ENCODE assay signal across 11 mouse cellular contexts in the genomic region with DNA sequence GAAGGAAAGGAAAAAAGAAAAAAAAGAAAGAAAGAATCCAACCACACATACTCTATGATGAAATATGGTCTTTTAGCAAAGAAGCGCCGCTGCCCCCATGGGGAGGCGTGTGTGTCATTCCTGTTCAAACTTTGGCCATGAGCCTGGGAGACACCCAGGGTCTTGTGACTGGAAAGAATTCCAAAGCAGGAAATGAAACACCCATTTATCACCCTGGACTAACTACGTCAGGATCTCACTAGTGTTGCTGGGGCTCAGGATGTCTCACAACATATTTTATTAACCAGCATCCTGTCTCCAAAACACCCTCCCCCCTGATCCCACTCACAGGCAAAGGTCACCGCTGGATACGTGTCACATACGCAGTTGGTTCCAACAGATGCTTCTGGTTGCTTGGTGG. TPM values are rescaled to one million over a fixed set of nuclear protein-coding genes. Genes with fewer than 3 reads are reported as not detected.
DNase-seq lines count a peak whose midpoint lies in the region; ATAC-seq and TF ChIP-seq lines count a peak whose summit lies in the region.
"Had no signal": no experiment of that assay in that cellular context is flagged by ENCODE, and none has a peak within 500 bp of the region (broad histone marks: within the 10 kb centered on the region; RNA-seq: fewer than 3 reads in every experiment).

No protein-coding gene starts in this region.

- H3K9me3 ChIP-seq in heart, embryonic 10.5 days: no peaks in the 10 kb centered on the region

- ATAC-seq in inflammation-experienced regulatory T-cells, adult 6 months: no peak

- DNase-seq in gastrocnemius, postnatal 25 days: peak; percentile 40
- no peak for DNase-seq in gastrocnemius, postnatal 4 days (ENCODE audit: low spot score in 2 of 2)
- no peak for DNase-seq in heart, embryonic 10.5 days (ENCODE audit: low spot score)
- peak; percentile 88 for DNase-seq in kidney, postnatal 14 days
- DNase-seq in right cerebral cortex, postnatal 36 days (ENCODE audit: low spot score in 2 of 2): no peak
- DNase-seq in thymus, postnatal 10 days (ENCODE audit: low spot score in 2 of 2): no peak
- DNase-seq: layer of hippocampus, postnatal 36 days had no signal

- 0 out of 2 replicates have a peak overlapping the region, but pooled peaks have one; percentile 16 for H3K27ac ChIP-seq in heart, embryonic 10.5 days

- H3K36me3 ChIP-seq in heart, embryonic 10.5 days: no peaks in the 10 kb centered on the region
- H3K36me3 ChIP-seq in myocyte (ENCODE audit: control insufficient read depth, insufficient read depth): no peaks in the 10 kb centered on the region

- H3ac ChIP-seq in myocyte (ENCODE audit: control insufficient read depth, insufficient read length): no peak overlapping the region

- no peak overlapping the region for H3K4me3 ChIP-seq in heart, embryonic 10.5 days
- no peak overlapping the region for H3K4me3 ChIP-seq in myocyte

- no peaks in the 10 kb centered on the region for H3K79me2 ChIP-seq in myocyte (ENCODE audit: control insufficient read depth, insufficient read depth)

- 68% methylated on average over 7 of the region's 7 CpGs for WGBS in heart, embryonic 10.5 days

- H3K4me1 ChIP-seq in heart, embryonic 10.5 days: peaks cover 44% of the 10 kb centered on the region

- TF ChIP-seq POLR2A in myocyte (IDR thresholded peaks at IDR 0.05; ENCODE audit: insufficient read length, low read depth): no peak

- no peaks in the 10 kb centered on the region for H3K27me3 ChIP-seq in heart, embryonic 10.5 days (ENCODE audit: insufficient read depth, poor library complexity, severe bottlenecking)
- H3K27me3 ChIP-seq in myocyte (ENCODE audit: control insufficient read depth, insufficient read depth, insufficient read length): no peaks in the 10 kb centered on the region

- peak overlapping the region; percentile 80 for H3K4me2 ChIP-seq in myocyte (ENCODE audit: low read depth)

TF ChIP-seq in myocyte, 11 proteins besides CTCF, POLR2A, EP300 and RAD21:
- TF ChIP-seq CEBPB (IDR thresholded peaks at IDR 0.05; ENCODE audit: insufficient read depth, poor library complexity, severe bottlenecking) (peak; percentile 61; the same call in 1 of the 2 replicates), USF1 (IDR thresholded peaks at IDR 0.05; ENCODE audit: low read depth) (peak; percentile 61), MAX (IDR thresholded peaks at IDR 0.05; ENCODE audit: low read depth) (no peak), POLR2AphosphoS2 (IDR thresholded peaks at IDR 0.05; ENCODE audit: insufficient read length, low read depth) (peak; percentile 20)
TF ChIP-seq in myocyte: peak in this region for 3.

RNA-seq across cellular contexts. Expression of gene Gsto2, which starts 21.3 kb away (rescaled TPM):
- total RNA-seq in gastrocnemius, postnatal 25 days (2021): under 1 TPM; 0.23 to 0.38 TPM
- total RNA-seq in gastrocnemius, postnatal 4 days (2021): 1 to 10 TPM; 1.3 to 1.9 TPM
- polyA plus RNA-seq in heart, embryonic 10.5 days (2016; fragmentation: Nextera tagmentation; extraction: Ambion mirVana): 0.59 and 1.0 TPM in 2 replicates
- polyA plus RNA-seq in myocyte (2012; fragmentation: generic; extraction: Trizol): 5.7 TPM
- 1 to 10 TPM in 2 of 3 experiments, under 1 TPM in 1; 0.34 to 1.2 (median 1.1) TPM for polyA plus RNA-seq in inflammation-experienced regulatory T-cells, adult 6 months (2017; shearing (Covaris generic))

RNA-seq across cellular contexts. Expression of gene Gsto1, which starts 31.8 kb away (rescaled TPM):
- 10 to 100 TPM; 45.3 to 52.3 TPM for total RNA-seq in gastrocnemius, postnatal 25 days (2021)
- total RNA-seq in gastrocnemius, postnatal 4 days (2021): 10 to 100 TPM; 30.0 to 34.3 TPM
- polyA plus RNA-seq in heart, embryonic 10.5 days (2016; fragmentation: Nextera tagmentation; extraction: Ambion mirVana): 81.5 and 129 TPM in 2 replicates
- polyA plus RNA-seq in myocyte (2012; fragmentation: generic; extraction: Trizol): 232 TPM
- polyA plus RNA-seq in inflammation-experienced regulatory T-cells, adult 6 months (2017; shearing (Covaris generic)): 10 to 100 TPM; 17.8 to 26.4 (median 19.5) TPM

RNA-seq across cellular contexts. Expression of gene Cfap43, which starts 32.5 kb away (rescaled TPM):
- not detected for total RNA-seq in gastrocnemius, postnatal 25 days (2021)
- under 1 TPM in 1 of 2 experiments, not detected in 1; 0.32 TPM for total RNA-seq in gastrocnemius, postnatal 4 days (2021)
- 0.06 and 0.11 TPM in 2 replicates for polyA plus RNA-seq in heart, embryonic 10.5 days (2016; fragmentation: Nextera tagmentation; extraction: Ambion mirVana)
- polyA plus RNA-seq in myocyte (2012; fragmentation: generic; extraction: Trizol): 0.02 TPM
- under 1 TPM; 0.34 to 0.48 (median 0.38) TPM for polyA plus RNA-seq in inflammation-experienced regulatory T-cells, adult 6 months (2017; shearing (Covaris generic))

RNA-seq across cellular contexts. Expression of gene Itprip, which starts 32.5 kb away (rescaled TPM):
- total RNA-seq in gastrocnemius, postnatal 25 days (2021): under 1 TPM; 0.36 to 0.70 TPM
- 1 to 10 TPM; 2.9 to 4.3 TPM for total RNA-seq in gastrocnemius, postnatal 4 days (2021)
- polyA plus RNA-seq in heart, embryonic 10.5 days (2016; fragmentation: Nextera tagmentation; extraction: Ambion mirVana): 15.6 and 21.1 TPM in 2 replicates
- polyA plus RNA-seq in myocyte (2012; fragmentation: generic; extraction: Trizol): 54.1 TPM
- polyA plus RNA-seq in inflammation-experienced regulatory T-cells, adult 6 months (2017; shearing (Covaris generic)): 10 to 100 TPM in 1 of 3 experiments, 1 to 10 TPM in 2; 7.8 to 10.4 (median 8.0) TPM

RNA-seq across cellular contexts. Expression of gene Cfap58, which starts 50.9 kb away (rescaled TPM):
- not detected for total RNA-seq in gastrocnemius, postnatal 25 days (2021)
- total RNA-seq in gastrocnemius, postnatal 4 days (2021): not detected
- 0.10 and 0.23 TPM in 2 replicates for polyA plus RNA-seq in heart, embryonic 10.5 days (2016; fragmentation: Nextera tagmentation; extraction: Ambion mirVana)
- polyA plus RNA-seq in myocyte (2012; fragmentation: generic; extraction: Trizol): not detected
- not detected for polyA plus RNA-seq in inflammation-experienced regulatory T-cells, adult 6 months (2017; shearing (Covaris generic))
- polyA plus RNA-seq: forebrain, embryonic 11.5 days; stomach, embryonic 14.5 days had no signal

Comparison
In these comparisons a context has a peak if more than half of its experiments do, and no peak if none do; other contexts are left out.
1. DNase-seq: peak in gastrocnemius, postnatal 25 days (single experiment) and kidney, postnatal 14 days (single experiment); none in gastrocnemius, postnatal 4 days (0 of 2), heart, embryonic 10.5 days (single experiment), right cerebral cortex, postnatal 36 days (0 of 2) and thymus, postnatal 10 days (0 of 2).